Mouse (Mus musculus): ENCODE results near the gene Leap2.

DNA sequence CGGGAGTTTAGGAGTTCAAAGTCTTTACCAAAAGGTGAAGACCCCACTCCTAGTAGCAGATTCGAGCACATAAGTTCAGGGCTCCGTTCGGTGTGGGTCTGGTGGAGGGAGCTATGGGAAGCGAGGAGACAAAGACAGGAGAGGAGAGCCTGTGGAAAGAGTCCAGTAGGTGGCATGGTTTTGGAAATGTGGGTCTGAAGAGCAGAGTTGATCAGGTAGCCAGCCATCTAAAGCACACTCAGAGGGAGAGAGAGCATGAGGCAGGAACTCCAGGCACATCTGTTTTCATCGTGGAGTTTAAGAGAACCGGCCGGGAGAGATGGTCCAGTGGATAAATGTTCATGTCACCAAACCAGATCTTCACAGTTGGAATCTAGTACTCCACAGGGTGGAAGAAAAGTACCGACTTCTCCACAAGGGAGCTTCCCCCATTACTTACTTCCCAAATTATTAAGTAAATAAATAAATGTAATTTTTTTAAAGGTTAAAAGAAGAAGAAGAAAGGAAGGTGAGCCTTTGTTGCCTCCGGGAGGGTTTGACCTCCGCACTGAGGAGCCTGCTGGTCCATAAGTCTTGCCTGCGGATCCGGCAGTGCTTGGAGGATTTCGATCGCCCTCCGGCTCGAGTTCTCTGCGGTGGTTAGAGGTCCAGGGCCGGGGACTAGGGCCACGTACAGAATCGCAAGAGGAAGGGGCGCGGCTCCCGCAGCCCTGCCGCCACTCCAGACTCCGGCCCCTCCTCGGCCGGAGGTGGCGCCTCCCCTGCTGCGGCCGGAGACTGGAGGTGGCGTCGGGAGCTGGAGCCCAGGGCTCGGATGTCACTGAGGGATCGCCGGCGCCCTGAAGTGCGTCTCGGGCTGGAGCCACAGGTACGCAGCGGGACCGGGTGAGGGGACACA is 33.8 kb upstream of the Leap2 start, which contains the start of the genes Gm10447 and Shroom1:
- TF ChIP-seq CTCF (IDR thresholded peaks at IDR 0.05; ENCODE audit: low read depth) (peak; percentile 56), EP300 (IDR thresholded peaks at IDR 0.05; ENCODE audit: low read depth) (no peak)

Data from liver, postnatal 0 days (tissue).